Mouse (Mus musculus) CH12.LX (cell line): ENCODE measurements at regions not wholly inside any gene's neighbourhood (a gene's known extent, or its start where the extent isn't known, plus 50 kb on each side); places are given as distances from the start of the nearest gene placed in this dataset.

ENCODE experiments used
- BHLHE40 ChIP-seq: IDR thresholded peaks from 2 replicates; pipeline ENCODE4 v1.6.1; 2011; ENCODE audit warnings: mild to moderate bottlenecking, low read depth, low read length, improper control_type of control experiment
- CHD1 ChIP-seq: IDR thresholded peaks from 2 replicates; pipeline ENCODE4 v1.6.1; 2012; ENCODE audit warnings: low read depth, low read length, improper control_type of control experiment, inconsistent platforms
- CHD2 ChIP-seq: IDR thresholded peaks from 2 replicates; pipeline ENCODE4 v1.6.1; 2011; ENCODE audit warnings: low read length, improper control_type of control experiment
- CTCF ChIP-seq, 2 experiments: IDR thresholded peaks in 1 of 2; conservative IDR thresholded peaks in 1 of 2; 2 replicates each; pipeline ENCODE4 v1.5.1; 2011 to 2012; ENCODE audit warnings: low read depth in 2 of 2, low read length in 2 of 2, improper control_type of control experiment in 1 of 2, inconsistent platforms in 1 of 2, mild to moderate bottlenecking in 1 of 2, moderate library complexity in 1 of 2
- IRF4 ChIP-seq: IDR thresholded peaks from 2 replicates; pipeline ENCODE4 v1.6.1; 2014; ENCODE audit warnings: low read depth, mild to moderate bottlenecking, inconsistent platforms, low read length, improper control_type of control experiment
- MAZ ChIP-seq: IDR thresholded peaks from 2 replicates; pipeline ENCODE4 v1.6.1; 2012; ENCODE audit warnings: low read depth, mild to moderate bottlenecking, inconsistent platforms, low read length, improper control_type of control experiment, moderate library complexity
- POLR2A ChIP-seq: IDR thresholded peaks from 2 replicates; pipeline ENCODE4 v1.6.1; 2011; ENCODE audit warnings: low read depth, mild to moderate bottlenecking, improper control_type of control experiment, low read length
- USF2 ChIP-seq: conservative IDR thresholded peaks from 2 replicates; pipeline ENCODE4 v1.6.1; 2011; ENCODE audit warnings: low read depth, low read length, improper control_type of control experiment

GRCm38 (mm10) chrX:11529221-11529620 lies 201.6 kb downstream of the H2al1j start:
- TF ChIP-seq USF2 (no peak), POLR2A (no peak), CTCF (conservative IDR thresholded peaks at IDR 0.05 in 1 of 2, IDR thresholded peaks at IDR 0.05 in 1 of 2; ENCODE audit: low read depth in 2 of 2, low read length in 2 of 2) (no peak), BHLHE40 (no peak), MAZ (no peak), CHD2 (no peak), CHD1 (no peak), IRF4 (no peak)
